Mouse (Mus musculus) adrenal gland, postnatal 10 days (tissue): Measurements from ENCODE around the gene 2410015M20Rik. TPM values are rescaled to one million over a fixed set of nuclear protein-coding genes. Genes with fewer than 3 reads are reported as not detected.
"Not testable (repeated sequence)": the region's sequence is repeated elsewhere in the genome, so short reads cannot be mapped to it uniquely, and the experiment has no call there.

Experiments used
- DNase-seq: peaks from one replicate; pipeline ENCODE4 v3.0.0; 2021; ENCODE audit warnings: mixed read lengths
- long read RNA-seq, 2 experiments: library from polyadenylated mRNA; stranded (forward); transcript quantifications; one replicate each; pipeline ENCODE4 v2.0.0; 2021
- total RNA-seq, 2 experiments: library from RNA; stranded (reverse); gene quantifications; 2 replicates each; pipeline ENCODE4 v1.2.3; 2021

The 2410015M20Rik gene
- 100 to 1,000 TPM; 468 to 485 TPM for total RNA-seq
- long read RNA-seq, experiment 1, transcript 2410015M20Rik-201 (4 exons, 755 nt): major isoform, 321 of 360 reads
- long read RNA-seq, experiment 1, partial matches to known transcripts: 5 of 360 reads
- long read RNA-seq, experiment 1, other reads (novel, unspliced or antisense): 34 of 360 reads
- long read RNA-seq, experiment 2, transcript 2410015M20Rik-201 (4 exons, 755 nt): major isoform, 312 of 333 reads
- long read RNA-seq, experiment 2, partial matches to known transcripts: 3 of 333 reads
- long read RNA-seq, experiment 2, other reads (novel, unspliced or antisense): 17 of 333 reads

DNA sequence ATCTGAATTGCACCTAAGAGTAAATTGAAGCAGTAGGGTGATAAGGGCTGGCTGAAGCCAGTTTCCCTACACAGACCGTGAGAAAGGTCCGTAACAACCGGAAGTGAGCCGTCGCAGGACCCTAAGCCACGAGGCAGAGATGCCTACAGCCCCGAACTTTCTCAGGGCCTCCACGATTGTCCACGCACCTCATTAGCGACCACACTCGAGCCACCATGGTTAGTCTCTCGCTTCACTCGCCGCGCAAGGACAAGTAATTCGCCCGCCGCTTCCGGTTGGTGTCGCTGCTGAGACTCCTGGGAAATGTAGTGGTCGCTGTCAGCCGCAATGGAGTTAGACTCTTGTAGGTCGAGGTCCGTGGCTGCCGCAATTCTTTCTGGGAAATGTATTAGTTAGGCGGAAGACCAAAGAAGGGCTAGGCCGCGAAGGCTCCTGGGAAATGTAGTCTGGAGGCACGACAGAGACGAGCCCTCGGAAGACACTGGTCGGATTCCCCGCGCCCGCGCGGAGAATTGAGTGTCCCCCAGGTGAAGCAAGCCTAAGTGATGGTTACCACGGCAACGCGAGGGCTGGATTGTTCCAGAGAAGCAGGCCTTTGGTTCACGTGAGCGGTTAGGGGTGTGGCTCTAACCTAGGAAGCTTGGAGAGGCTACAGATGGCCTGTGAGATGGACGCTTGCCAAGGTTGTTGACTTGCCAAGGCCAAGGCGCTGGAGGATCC is at the start of gene 2410015M20Rik:
2410015M20Rik (minus strand) TSS at position 320 of the 720 bp plus-strand sequence.
- DNase-seq: peak; percentile 93

DNA sequence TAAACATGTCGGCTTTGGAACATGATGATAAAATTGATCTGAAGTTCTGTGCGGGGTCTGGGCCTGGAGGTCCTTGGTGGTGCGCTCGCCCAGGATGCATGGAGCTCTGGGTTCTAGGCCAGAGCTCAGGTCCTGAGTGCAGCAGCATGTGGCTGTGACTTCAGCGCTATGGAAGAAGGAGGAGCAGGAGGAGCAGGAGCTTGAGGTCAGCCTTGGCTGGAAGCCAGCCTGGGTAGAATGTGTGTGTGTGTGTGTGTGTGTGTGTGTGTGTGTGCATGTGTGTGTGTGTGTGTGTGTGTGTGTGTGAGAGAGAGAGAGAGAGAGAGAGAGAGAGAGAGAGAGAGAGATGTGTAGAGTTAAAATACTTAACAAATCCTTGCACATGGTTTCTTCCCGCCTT is 46.6 kb upstream of the 2410015M20Rik start:
- peak; percentile 16 for DNase-seq

DNA sequence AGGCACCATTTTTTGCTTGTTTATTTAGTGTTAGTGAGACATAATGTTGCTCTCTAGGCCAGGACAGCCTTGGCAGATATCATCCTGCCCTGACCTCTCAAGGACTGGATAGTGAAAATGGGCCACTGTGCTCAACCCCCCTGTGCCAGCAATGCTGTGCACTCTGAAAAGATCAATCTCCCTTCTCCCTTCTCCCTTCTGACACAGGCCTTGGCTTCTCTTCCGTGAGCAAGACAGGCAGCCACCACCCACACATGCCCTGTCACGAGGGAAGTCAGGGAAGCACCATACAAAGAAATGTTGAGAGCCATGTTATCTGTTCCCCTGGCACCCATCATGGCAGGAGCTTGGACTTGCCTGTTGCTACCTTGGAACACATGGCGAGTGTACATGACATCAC is 45.7 kb upstream of the 2410015M20Rik start:
- peak; percentile 38 for DNase-seq

DNA sequence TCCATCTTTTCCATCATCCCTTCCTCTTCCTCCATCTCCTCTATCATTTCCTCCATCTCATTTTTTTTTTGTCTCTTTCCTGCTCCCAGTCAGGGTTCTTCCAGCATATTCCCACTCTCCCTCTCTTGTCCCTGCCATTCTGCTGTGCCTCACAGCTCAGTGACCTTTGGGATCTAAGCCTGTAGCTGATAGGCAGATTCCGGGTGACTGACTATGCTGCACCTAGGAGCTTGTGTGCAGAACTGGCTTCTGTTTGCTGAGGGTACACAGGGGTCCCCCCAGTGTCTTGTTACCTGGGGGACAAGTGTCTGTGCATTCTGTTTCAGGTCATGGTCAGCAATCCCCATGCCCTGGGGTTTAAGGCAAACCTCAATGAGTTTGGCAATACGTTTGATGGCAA is 45.2 kb upstream of the 2410015M20Rik start:
- DNase-seq: no peak

DNA sequence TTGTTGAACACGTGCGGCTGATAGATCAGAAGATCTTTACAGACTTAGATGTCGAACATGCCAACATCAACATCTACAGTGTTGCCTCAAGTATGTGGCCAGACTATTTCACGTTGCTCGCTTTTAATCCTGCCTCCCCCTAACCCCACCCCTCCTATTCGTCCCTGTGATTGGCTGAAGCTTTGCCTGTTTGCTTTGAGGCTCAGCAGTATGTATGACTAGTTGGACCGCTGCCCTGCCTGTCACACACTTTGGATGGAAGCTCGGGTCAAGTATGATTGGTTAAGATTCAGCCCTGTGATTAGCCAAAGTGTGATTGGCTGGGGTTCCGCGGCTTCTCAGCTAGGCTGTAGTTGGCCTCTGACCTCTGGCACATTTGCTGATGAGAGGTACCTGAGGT is 42.2 kb upstream of the 2410015M20Rik start:
- DNase-seq: peak; percentile 19

DNA sequence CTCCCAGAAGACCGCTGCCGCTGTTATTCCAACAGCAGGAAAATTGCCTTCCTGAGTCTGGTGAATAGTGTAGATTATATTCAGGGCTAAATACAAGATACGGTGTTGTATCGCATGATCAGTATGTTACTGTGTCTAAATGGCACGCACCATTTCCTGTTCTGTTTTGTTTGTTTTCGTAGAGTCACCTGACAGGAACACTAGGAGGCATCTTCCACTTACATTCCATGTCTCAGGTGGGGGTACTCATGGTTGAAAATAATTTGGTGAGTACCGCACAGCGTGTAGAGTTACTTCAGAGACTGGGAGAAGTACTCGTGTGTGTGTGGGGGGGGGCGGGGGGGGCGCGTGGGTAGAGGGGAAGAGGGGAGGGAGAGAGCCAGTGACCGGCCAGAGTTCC is 38.0 kb upstream of the 2410015M20Rik start:
- no peak for DNase-seq

DNA sequence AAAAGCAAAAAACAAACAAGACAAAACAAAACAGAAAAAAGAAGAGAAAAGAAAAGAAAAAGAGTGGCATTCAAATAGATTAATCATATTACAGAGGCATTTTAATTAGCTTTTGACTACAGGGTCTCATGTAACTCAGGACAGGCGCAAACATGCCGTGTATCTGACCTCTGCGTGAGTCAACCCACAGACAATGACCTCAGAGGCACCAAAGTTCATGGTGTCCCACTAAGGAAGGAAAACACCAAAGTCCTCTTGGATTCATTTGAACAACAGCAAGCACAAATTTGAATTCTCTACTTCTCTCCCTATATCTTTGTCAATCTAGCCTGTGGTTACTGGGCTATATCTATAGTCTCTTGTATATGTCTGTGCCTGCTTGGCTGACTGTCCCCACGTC is 33.7 kb upstream of the 2410015M20Rik start:
- no peak for DNase-seq

DNA sequence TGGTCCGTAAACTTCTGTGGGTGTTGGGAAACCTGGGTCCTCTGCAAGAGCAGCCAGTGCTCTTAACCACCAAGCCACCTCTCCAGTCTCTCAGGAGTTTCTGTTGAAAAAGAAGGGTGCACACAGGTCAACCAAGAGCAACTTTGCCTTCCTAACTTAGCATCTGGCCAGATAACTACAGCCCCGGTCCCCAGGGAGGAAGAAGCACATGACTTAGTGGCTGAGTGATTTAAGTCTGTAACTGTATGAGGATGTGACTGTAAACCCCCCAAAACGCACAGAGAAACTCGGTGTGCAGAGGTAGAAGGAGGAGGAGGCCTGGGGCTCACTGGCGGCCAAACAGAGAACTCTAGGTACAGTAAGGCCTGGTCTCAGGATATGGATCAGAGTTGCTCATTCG is 24.5 kb upstream of the 2410015M20Rik start:
- DNase-seq: peak; percentile 53

DNA sequence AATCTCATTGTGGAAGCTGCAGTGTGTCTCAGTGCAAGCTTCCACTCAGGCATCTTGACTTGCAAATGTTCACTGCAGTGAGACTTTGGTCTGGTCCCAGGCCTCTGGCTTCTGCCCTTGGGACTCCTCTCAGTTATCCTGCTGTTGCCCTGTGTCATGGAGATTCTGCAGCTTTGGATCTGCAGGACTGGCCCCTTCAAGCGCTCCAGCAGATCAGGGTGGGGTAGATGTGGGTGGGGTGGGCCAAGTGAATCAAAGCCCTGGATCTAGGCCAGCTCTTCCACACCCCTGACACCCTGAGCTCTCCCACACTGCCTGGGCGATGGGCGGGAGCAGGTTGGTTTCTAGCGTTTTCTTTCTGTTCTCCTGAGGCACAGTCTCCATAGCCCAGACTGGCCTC is 22.2 kb upstream of the 2410015M20Rik start:
- no peak for DNase-seq

DNA sequence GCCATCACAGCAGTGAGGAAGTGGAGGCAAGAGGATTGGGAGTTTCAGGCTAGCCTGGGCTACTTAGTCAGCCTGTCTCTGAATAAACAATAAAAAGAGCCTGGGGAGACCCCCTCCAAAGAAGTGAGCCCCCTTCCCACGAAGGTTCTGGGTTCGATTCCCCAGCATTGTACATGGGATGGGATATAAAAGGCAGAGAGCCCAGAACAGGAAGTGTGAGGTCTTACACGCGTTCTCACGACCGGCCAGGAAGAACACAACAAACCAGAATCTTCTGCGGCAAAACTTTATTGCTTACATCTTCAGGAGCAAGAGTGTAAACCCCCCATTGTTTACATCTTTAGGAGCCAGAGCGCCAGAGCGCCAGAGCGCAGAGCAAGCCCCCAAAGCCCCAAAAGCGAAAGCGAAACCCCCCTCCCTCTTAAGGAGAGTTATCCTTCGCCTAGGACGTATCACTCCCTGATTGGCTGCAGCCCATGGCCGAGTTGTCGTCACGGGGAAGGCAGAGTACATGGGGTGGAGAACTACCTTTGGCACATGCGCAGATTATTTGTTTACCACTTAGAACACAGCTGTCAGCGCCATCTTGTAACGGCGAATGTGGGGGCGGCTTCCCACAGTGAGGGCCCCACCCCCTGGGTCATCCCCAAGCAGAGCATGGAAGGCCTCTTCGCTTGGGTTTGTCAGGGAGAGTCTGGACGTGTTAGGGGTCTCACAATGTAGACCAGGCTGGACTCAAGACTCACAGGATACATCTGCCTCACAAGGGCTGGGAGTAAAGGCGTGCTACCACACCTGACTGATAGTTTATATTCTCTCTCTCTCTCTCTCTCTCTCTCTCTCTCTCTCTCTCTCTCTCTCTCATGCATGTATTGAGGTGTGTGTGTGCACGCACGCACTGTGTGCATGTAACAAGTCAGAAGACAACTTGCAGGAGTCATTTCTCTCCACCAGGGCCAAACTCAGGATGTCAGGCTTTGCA is 20.5 kb upstream of the 2410015M20Rik start:
- DNase-seq: not testable (repeated sequence)

DNA sequence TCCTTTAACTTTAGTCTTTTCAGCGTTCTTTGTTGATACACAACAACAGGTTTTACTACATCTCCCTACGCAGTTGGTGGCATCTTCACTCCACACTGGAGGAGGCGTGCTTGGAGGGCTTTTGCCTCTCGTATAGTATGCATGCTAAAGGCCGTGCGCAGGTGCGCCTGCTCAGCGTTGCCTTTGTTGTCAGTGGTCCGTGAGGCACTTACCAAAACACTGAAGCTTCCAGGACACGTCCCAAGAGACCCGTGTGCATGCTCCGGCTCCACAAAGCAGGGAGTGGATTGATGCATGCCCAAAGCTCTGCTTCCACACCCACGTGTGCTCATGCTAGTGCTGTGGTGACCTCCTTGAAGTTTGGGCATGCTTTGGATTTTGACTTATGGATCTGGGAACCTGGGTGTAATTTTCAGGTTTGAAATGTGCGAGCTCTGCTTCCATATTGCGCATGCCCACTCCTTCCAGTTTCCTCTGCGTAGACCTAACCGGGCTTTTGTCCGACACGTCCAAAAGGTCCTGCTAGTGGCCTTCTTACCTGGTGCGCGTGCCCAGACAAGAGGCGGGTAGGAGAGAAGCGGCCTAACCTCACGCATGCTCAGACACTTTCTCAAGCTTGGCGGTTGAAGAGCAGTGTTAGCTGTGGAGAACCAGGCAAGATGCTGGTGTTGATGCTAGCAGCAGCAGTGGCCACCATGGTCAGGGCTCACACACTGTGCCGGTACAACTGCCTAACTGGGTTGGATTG is 18.1 kb upstream of the 2410015M20Rik start, which contains the start of gene Catsperd:
Catsperd (plus strand) TSS at position 614 of the 748 bp plus-strand sequence.
- DNase-seq: peak; percentile 47

DNA sequence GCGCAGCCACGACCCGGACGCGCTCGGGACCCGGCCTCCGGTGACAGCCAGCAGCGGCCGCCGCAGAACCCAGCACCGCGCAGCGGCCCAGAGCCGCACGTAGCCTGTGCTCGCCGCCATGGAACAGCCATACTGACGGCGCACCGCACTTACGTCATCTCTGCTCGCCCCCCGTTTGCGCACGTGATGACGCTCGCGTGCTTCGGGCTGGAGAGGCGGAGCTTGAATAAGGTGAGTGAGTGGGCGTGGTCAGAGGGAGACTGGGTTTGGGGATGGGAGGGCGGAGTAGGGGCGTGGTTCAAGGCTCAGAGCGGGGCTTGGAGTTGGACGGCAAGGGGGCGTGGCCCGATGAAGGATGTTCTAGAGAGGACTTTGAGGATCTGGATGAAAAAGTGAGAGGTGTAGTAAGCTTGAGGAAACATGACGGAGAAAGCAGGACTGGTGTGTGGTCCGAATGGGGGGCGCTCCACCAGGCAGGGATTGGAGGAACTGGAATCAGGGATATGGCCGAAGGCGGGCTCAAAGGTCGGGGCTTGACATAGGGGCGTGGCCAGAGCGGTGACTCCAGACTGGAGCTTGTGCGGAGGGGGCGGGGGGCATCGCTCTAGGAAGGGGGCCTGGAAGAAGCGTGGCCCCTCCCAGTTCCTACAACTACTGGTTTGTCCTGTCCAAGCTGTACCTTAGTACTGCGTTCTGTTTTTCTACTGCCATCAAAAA is 17.3 kb upstream of the 2410015M20Rik start, which contains the start of gene Lonp1:
Lonp1 (minus strand) TSS at position 134 of the 717 bp plus-strand sequence.
- peak; percentile 98 for DNase-seq

DNA sequence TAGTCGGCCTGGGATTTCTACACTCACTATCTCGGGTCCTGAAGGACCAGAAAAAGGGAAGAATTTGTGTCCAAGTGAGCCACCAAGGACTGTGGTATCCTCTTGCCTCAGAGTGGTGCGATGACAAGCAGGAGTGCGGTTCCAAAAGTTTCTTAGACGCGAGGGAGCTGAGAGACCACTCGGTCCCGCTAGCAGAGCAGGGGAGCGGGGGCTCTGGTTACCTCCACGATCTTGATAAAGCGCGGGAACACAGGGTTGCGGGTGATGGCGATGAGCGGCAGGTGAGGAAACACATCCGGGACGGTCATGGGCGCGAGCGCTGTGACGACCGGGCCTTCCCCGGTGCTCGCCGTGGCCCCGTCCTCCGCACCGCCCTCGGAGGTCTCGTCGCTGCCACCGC is 16.7 kb upstream of the 2410015M20Rik start:
- peak; percentile 28 for DNase-seq

DNA sequence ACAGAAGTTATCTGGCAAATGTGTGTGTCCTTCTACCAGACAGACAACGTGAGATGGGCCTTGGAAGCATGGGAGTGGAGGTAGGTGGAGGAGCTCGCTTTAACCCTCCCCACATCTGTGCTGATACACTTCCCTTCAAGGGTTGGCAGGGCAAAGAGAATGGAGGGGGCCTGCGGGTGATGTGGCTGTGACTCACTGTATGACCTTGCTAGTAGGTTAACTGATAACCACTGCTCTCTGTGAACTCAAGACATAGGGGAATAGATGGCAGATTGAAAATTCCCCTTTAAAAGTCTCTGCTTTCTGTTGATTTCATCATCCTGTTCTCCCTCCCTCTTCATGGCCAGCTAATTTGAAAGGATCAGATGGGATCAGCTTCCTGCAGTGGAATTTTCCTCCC is 15.9 kb upstream of the 2410015M20Rik start:
- DNase-seq: peak; percentile 62

DNA sequence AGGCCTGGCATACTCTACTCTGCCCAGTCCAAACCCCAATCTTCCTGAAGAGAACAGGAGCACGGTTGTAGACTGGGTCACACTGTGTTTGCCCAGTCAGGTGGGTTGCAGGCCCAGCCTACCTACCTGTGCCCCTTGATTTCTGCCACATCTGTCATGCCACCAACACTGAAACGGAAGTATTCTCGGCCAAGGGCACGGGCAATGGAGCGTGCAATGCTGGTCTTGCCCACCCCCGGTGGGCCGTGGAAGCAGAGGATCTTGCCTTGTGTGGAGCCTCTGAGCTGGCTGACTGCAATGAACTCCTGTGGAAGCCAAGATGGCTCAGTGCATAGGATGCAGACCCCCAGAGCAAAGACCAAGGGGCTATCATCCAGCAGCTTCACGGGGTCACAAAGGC is 8.1 kb upstream of the 2410015M20Rik start:
- no peak for DNase-seq

DNA sequence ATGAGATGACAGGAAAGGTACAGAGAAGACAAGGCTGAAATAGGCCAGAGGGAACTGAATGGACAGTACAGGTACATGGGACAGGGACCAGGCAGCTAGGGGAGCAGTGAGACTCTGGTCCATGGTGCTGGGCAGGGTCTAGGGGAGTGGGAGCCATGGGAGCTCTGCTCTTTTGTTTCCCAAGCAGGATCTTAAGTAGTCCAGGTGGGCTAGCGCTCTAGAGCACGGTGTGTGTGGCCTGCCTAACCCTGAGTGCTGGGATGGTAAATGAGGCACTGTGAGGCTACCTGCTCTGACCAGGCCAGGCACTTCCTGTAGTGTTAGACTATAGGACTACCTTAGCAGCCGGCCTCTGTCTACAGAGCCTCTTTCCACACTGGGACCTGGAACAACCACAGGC is 7.2 kb upstream of the 2410015M20Rik start:
- no peak for DNase-seq

DNA sequence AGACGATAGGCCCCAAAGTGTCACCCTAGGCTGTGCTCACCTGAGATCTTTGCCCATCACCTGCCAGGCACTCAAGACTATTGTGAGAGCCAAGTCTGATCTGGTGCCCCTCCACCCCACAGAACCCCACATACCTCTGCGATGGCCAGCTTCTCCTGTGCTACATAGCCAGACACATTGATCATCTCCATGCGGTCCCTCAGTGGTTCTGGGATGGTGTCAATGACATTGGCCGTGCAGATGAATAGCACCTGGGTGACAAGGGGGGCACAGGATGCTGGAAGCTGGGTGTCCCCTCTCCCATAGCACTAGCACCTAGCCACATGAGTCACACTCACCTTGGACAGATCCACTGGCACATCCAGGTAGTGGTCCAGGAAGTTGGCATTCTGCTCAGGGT is 6.2 kb upstream of the 2410015M20Rik start:
- DNase-seq: no peak

DNA sequence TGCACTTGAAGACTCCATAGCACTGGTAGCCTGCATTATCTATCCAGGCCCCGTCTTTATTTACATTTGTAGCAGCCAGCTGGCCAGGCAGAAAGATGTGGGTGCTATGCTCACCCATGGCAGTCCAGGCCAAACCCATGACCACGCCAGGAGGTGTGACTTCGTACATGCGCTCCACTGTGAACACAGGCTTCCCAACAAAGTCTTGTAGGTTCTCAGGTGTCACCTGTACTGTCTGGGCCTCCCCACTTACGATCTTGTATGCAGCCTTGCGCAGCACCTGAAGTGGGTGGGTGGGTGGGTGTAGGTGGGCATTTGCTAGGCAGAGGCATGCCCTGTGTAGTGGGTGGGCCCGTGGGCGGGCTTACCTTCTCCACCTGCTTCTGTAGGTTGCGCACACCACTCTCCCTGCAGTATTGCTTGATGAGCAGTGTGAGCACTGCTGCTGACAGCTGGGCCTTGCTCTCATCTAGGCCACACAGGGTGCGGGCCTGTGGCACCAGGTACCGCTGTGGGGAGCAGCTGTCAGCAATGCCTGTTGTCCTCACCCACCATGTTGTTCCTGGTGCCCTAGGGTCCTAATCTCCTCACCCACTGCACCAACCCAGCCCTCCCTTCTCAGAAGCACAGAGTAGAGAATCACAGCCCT is 5.7 kb upstream of the 2410015M20Rik start:
- DNase-seq: no peak

DNA sequence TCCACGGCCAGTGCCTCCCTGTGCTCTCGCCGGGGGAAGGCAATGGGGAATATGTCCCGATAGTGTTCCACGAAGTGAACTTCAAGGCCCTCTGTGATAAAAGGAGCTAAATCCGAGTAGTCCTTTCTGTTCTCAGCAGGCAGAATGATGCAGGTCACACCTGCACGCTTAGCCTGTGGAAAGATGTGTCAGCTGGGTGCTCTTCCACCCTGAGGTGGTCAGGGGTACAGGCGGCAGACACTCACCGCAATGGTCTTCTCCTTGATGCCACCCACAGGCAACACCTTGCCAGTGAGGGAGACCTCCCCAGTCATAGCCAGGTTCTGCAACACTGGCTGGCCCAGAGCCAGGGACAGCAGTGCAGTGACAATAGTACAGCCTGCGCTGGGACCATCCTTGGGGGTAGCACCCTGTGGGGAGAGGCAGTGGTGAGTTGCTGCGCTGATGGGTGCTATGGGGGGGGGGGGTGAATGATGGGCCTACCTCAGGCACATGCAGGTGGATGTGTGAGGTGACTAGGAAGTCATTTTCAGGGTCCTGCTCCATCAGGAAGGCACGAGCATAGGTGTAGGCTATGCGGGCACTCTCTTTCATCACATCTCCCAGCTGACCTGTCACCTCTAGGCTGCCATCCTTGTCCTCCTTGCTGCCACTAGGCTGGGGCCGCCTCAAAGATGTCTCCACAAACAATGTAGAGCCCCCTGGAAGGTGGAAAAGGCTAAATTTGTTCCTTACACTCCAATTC is 5.0 kb upstream of the 2410015M20Rik start:
- DNase-seq: peak; percentile 65

DNA sequence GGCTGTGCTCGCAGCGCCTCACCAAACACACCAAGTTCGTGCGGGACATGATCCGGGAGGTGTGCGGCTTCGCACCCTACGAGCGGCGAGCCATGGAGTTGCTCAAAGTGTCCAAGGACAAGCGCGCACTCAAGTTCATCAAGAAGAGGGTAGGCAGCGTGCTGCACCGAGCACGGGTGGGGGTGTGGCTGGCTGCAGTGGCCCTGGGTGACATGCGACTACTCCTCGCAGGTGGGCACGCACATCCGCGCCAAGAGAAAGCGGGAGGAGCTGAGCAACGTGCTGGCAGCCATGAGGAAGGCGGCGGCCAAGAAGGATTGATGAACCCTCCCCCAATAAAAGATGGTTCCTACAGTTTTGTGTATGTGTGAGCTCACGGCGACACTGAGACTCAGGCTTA is 4.3 kb upstream of the 2410015M20Rik start:
- DNase-seq: peak; percentile 62
